Mouse (Mus musculus) small intestine, adult 2 months (tissue): ENCODE measurements around the gene Ptbp3.

ENCODE experiments used
- CTCF ChIP-seq: fragments of 200-500 bp; IDR thresholded peaks from 2 replicates; pipeline ENCODE4 v1.5.1; 2012; ENCODE audit warnings: low read depth, mild to moderate bottlenecking, control low read depth, inconsistent platforms, low read length, moderate library complexity, mixed read lengths; ENCODE audit not compliant: insufficient replicate concordance, insufficient read length; ENCODE audit errors: extremely low read depth
- POLR2A ChIP-seq: fragments of 200-500 bp; IDR thresholded peaks from 2 replicates; pipeline ENCODE4 v1.6.1; 2012; ENCODE audit warnings: low read depth, mild to moderate bottlenecking, control low read depth, inconsistent platforms, low read length, moderate library complexity

DNA sequence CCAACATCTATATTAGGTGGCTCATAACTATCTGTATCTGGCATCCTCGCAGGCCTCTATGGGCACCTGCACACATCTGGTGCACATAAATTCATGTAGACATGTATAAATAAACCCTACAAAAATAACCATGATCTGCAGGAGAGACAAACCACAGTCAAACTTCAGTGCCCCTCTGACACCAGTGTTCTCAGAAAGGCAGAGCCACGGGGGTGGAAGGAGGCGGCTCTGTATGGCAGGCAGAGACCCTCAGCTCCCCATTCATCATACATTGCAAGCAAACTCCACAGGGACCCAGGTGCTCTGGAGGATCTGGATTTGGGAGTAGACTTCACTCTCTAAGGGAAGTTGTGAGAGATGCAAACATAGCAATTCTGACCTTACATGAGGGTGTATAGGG is 104.2 kb downstream of the Ptbp3 start:
- TF ChIP-seq POLR2A (no peak), CTCF (no peak)
